Mouse (Mus musculus): ENCODE results near the gene Retreg3. TPM values are rescaled to one million over a fixed set of nuclear protein-coding genes. Genes with fewer than 3 reads are reported as not detected.

Retreg3 gene
- polyA plus RNA-seq, 1 experiment from 2014 or later = 12.6 TPM

- 0 out of 2 replicates have a peak overlapping the region, but pooled peaks have one; percentile 6 for H3K4me3 ChIP-seq
- H3K27ac ChIP-seq = peak overlapping the region; percentile 93
- DNase-seq (ENCODE audit: low spot score) = no peak
- H3K4me1 ChIP-seq = peaks cover 94% of the 10 kb centered on the region
- no peaks in the 10 kb centered on the region for H3K27me3 ChIP-seq (ENCODE audit: insufficient read depth, poor library complexity, severe bottlenecking)
- peaks cover 14% of the 10 kb centered on the region; the same call in 1 of the 2 replicates for H3K36me3 ChIP-seq
- 78% methylated on average over 12 of the region's 12 CpGs for WGBS
- H3K9me3 ChIP-seq = no peaks in the 10 kb centered on the region
These were observed 57.4 kb downstream of the Retreg3 start for GRCm38 (mm10) chr11:101062165-101062884.

DNA sequence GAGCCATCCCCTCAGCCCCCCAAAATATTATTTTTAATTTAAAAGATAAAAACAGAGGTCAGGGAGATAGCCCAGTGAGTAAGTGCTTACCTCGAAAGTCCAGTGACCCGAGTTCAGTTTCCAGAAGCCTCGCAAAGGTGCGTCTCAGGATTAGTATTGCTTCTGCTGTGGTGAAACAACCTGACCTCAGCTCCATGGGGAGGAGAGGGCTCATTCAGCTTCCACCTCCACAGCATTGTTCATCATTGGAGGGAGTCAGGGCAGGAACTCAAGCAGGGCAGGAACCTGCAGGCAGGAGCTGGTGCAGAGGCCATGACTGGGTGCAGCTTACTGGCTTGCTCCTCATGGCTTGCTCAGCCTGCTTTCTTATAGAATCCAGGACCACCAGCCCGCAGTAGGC, 58.6 kb downstream of the Retreg3 start:
- DNase-seq (ENCODE audit: low spot score) = no peak
- Histone ChIP-seq H3K4me1 (peaks cover 96% of the 10 kb centered on the region), H3K27ac (peak overlapping the region; percentile 93; the same call in 1 of the 2 replicates), H3K9me3 (no peaks in the 10 kb centered on the region), H3K36me3 (peaks cover 22% of the 10 kb centered on the region; the same call in 1 of the 2 replicates), H3K4me3 (no peak overlapping the region), H3K27me3 (ENCODE audit: insufficient read depth, poor library complexity, severe bottlenecking) (no peaks in the 10 kb centered on the region)
- WGBS = 78% methylated on average over 5 of the region's 5 CpGs

GRCm38 (mm10) chr11:101060126-101060525, 59.6 kb downstream of the Retreg3 start:
- H3K36me3 ChIP-seq = peaks cover 30% of the 10 kb centered on the region
- no peak overlapping the region for H3K4me3 ChIP-seq
- WGBS = 19% methylated on average over 8 of the region's 8 CpGs
- peak; percentile 88 for DNase-seq (ENCODE audit: low spot score)
- H3K4me1 ChIP-seq = peaks cover 99% of the 10 kb centered on the region
- no peaks in the 10 kb centered on the region for H3K9me3 ChIP-seq
- no peaks in the 10 kb centered on the region for H3K27me3 ChIP-seq (ENCODE audit: insufficient read depth, poor library complexity, severe bottlenecking)
- peak overlapping the region; percentile 89 for H3K27ac ChIP-seq

- Histone ChIP-seq H3K4me3 (no peak overlapping the region), H3K9me3 (no peaks in the 10 kb centered on the region), H3K27me3 (ENCODE audit: insufficient read depth, poor library complexity, severe bottlenecking) (no peaks in the 10 kb centered on the region), H3K36me3 (peaks cover 37% of the 10 kb centered on the region), H3K4me1 (peaks cover 94% of the 10 kb centered on the region), H3K27ac (peak overlapping the region; percentile 89)
- 87% methylated on average over 10 of the region's 10 CpGs for WGBS
- DNase-seq (ENCODE audit: low spot score) = no peak
These were observed 60.2 kb downstream of the Retreg3 start for GRCm38 (mm10) chr11:101059473-101059872.

- H3K4me1 ChIP-seq = peaks cover 87% of the 10 kb centered on the region
- H3K36me3 ChIP-seq = peaks cover 42% of the 10 kb centered on the region
- no peak for DNase-seq (ENCODE audit: low spot score)
- H3K9me3 ChIP-seq = no peaks in the 10 kb centered on the region
- H3K27ac ChIP-seq = peak overlapping the region; percentile 89
- H3K27me3 ChIP-seq (ENCODE audit: insufficient read depth, poor library complexity, severe bottlenecking) = no peaks in the 10 kb centered on the region
- no peak overlapping the region for H3K4me3 ChIP-seq
- 39% methylated on average over 5 of the region's 5 CpGs for WGBS
These were observed 61.0 kb downstream of the Retreg3 start for GRCm38 (mm10) chr11:101058726-101059125.

DNA sequence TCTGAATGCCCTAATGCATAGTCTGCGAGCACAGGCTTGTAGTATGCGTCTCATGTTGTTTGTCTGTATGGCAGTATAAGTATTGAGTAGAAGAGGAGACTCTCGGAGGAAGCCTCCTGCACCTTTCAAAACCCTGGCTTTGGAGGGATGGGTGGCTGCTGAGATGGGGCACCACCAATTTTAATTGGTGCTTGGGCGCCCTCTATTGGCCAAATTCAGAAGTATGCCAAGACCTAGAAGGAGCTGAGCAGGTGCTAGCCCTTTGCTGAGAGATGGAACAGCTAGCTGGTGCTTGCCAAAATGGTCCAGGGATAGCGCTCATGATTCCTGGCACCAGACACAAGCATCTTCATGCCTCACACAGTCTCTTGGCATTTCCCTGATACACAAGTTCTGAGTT, 61.8 kb downstream of the Retreg3 start:
- peaks cover 50% of the 10 kb centered on the region for H3K36me3 ChIP-seq

GRCm38 (mm10) chr11:101056885-101057284, 62.8 kb downstream of the Retreg3 start:
- Histone ChIP-seq H3K36me3 (peaks cover 53% of the 10 kb centered on the region), H3K9me3 (no peaks in the 10 kb centered on the region), H3K4me3 (no peak overlapping the region; the same call in 1 of the 2 replicates), H3K27ac (peak overlapping the region; percentile 71), H3K27me3 (ENCODE audit: insufficient read depth, poor library complexity, severe bottlenecking) (no peaks in the 10 kb centered on the region), H3K4me1 (peaks cover 68% of the 10 kb centered on the region)
- DNase-seq (ENCODE audit: low spot score) = no peak
- 12% methylated on average over 8 of the region's 8 CpGs for WGBS

More for the DNA sequence above, 61.8 kb downstream of the Retreg3 start:
- Histone ChIP-seq H3K27me3 (ENCODE audit: insufficient read depth, poor library complexity, severe bottlenecking) (no peaks in the 10 kb centered on the region), H3K9me3 (no peaks in the 10 kb centered on the region), H3K4me3 (no peak overlapping the region), H3K27ac (peak overlapping the region; percentile 71), H3K4me1 (peaks cover 78% of the 10 kb centered on the region)
- DNase-seq (ENCODE audit: low spot score) = peak; percentile 90
- WGBS = 33% methylated on average over 5 of the region's 5 CpGs

DNA sequence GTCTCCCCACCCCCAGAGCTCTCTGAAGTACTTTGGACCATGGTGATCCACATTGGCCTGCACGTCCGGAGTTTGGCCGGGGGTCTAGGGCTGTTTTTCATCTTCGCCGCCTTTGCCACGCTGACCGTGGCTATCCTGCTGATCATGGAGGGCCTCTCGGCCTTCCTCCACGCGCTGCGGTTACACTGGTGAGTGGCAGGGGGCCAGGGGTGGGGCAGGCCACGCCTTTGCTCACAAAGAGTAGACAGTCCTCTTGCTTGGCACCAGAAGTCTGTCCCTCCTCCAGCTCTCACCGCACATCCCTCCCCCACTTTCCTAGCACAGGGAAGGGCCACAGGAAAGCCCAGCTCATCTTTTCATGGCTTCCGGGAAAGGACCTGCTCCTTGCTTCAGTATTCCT, 64.3 kb downstream of the Retreg3 start:
- no peak overlapping the region for H3K4me3 ChIP-seq
- no peak for DNase-seq (ENCODE audit: low spot score)
- H3K27ac ChIP-seq = peak overlapping the region; percentile 71
- 73% methylated on average over 14 of the region's 14 CpGs for WGBS
- no peaks in the 10 kb centered on the region for H3K9me3 ChIP-seq
- peaks cover 57% of the 10 kb centered on the region for H3K4me1 ChIP-seq
- H3K27me3 ChIP-seq (ENCODE audit: insufficient read depth, poor library complexity, severe bottlenecking) = no peaks in the 10 kb centered on the region
- peaks cover 64% of the 10 kb centered on the region for H3K36me3 ChIP-seq

DNA sequence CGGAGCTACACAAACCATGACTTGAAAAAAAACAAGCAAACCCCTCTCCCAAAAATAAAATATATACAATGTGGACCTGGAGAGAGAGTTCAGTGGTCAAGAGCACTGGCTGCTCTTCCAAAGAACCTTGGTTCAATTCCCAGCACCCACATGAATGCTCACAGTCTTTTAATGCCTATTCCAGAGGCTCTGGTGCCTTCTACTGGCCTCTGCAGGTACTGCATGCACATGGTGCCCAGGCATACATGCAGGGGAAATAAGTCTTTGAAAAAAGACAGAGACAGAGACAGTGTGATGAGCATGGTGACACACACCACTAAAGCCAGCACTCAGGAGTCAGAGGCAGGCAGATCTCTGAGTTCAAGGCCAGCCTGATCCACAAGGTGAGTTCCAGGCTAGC, 65.7 kb downstream of the Retreg3 start:
- no peak for DNase-seq (ENCODE audit: low spot score)
- Histone ChIP-seq H3K27me3 (ENCODE audit: insufficient read depth, poor library complexity, severe bottlenecking) (no peaks in the 10 kb centered on the region), H3K4me3 (no peak overlapping the region), H3K36me3 (peaks cover 78% of the 10 kb centered on the region), H3K9me3 (no peaks in the 10 kb centered on the region), H3K4me1 (peaks cover 42% of the 10 kb centered on the region), H3K27ac (no peak overlapping the region)
- WGBS = 100% methylated on average over 1 of the region's 1 CpGs

DNA sequence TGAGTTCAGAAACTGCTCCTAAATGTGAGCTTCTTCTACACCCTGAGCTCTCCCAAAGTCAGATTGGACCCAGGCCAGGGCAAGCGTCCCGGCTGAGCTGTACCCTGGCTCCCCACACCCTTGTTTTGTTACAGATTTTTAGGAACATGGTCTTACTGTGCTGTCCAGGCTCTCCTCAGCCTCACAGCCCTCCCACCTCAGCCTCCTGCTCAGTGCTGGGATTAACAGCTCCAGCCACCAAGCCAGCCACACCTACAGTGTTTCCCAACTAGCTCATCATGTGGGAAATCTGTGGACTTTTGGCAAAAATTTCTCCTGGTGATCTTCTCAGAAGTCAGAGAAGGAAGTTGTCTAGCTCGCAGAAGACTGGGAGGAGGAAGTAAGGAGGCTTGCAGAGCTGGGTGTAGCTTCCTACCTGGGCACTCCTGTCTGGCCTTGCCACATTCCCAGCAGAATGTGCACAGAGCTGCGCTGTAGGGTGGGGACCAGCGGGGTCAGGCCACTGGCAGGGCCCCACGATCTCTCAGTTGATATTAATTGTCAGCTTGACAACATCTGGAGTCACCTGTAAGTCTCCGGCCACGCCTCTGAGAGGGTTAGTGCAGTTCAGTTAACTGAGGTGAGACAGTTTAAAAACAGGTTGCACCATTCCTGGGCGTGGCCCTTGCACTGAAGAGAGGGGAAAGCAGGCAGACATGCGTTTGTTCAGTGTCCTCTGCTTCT, 66.8 kb downstream of the Retreg3 start:
- Histone ChIP-seq H3K9me3 (no peaks in the 10 kb centered on the region), H3K4me1 (peaks cover 32% of the 10 kb centered on the region), H3K27ac (peak overlapping the region; percentile 39; the same call in 1 of the 2 replicates), H3K4me3 (no peak overlapping the region), H3K27me3 (ENCODE audit: insufficient read depth, poor library complexity, severe bottlenecking) (no peaks in the 10 kb centered on the region), H3K36me3 (peaks cover 88% of the 10 kb centered on the region)
- WGBS = 93% methylated on average over 10 of the region's 10 CpGs
- DNase-seq (ENCODE audit: low spot score) = no peak

DNA sequence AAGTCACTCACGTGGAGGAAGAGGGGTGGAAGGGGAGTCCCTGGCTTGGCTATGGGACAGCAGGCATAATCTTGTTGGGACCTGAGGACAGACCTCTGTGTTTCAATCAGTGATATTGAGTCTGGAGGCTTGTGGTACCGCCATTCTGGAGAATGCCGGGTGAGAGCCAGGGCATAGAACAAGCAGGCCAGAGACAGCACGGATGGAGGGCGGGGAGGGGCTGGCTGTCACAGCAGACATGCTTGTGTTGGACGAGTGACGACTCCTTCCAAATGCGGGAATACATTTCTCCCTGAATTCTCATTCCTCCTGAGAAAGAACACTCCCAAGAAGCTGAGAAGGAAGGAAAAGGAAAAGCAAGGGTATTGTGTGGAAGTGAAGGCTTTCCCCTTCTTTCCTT, 68.1 kb downstream of the Retreg3 start:
- no peaks in the 10 kb centered on the region for H3K9me3 ChIP-seq
- peaks cover 26% of the 10 kb centered on the region for H3K4me1 ChIP-seq
- no peaks in the 10 kb centered on the region for H3K27me3 ChIP-seq (ENCODE audit: insufficient read depth, poor library complexity, severe bottlenecking)
- H3K27ac ChIP-seq = no peak overlapping the region
- no peak overlapping the region for H3K4me3 ChIP-seq
- no peak for DNase-seq (ENCODE audit: low spot score)
- 74% methylated on average over 8 of the region's 8 CpGs for WGBS
- H3K36me3 ChIP-seq = peaks cover 88% of the 10 kb centered on the region

DNA sequence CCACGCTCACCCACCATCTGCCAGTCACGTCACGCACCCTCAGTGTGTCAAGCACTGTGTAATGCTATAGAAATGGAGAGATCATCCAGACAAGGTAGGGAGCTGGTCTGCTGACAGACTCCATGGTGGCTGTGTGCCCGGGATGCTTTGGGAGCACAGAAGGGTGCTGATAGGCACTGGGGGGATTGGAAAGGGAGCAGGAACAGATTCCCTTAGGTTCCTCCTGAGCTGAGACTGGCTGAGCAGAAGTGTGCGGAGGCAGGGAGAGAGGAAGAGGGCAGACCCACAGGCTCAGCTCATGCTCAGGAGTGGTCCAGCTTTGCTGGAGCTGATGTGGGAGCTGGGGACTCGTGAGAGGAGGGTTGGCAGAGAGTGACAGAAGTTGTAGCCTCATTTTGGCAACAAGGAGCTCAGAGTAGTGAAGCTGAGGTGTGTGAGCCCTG, 68.6 kb downstream of the Retreg3 start:
- Histone ChIP-seq H3K36me3 (peaks cover 91% of the 10 kb centered on the region), H3K27ac (peak overlapping the region; percentile 9; the same call in 1 of the 2 replicates), H3K4me1 (peaks cover 26% of the 10 kb centered on the region), H3K9me3 (no peaks in the 10 kb centered on the region), H3K4me3 (no peak overlapping the region), H3K27me3 (ENCODE audit: insufficient read depth, poor library complexity, severe bottlenecking) (no peaks in the 10 kb centered on the region)
- no peak for DNase-seq (ENCODE audit: low spot score)
- 78% methylated on average over 6 of the region's 6 CpGs for WGBS

GRCm38 (mm10) chr11:101050359-101050758, 69.3 kb downstream of the Retreg3 start:
- Histone ChIP-seq H3K9me3 (no peaks in the 10 kb centered on the region), H3K4me3 (no peak overlapping the region), H3K36me3 (peaks cover 92% of the 10 kb centered on the region), H3K4me1 (peaks cover 24% of the 10 kb centered on the region), H3K27me3 (ENCODE audit: insufficient read depth, poor library complexity, severe bottlenecking) (no peaks in the 10 kb centered on the region), H3K27ac (peak overlapping the region; percentile 13; the same call in 1 of the 2 replicates)
- 94% methylated on average over 9 of the region's 9 CpGs for WGBS
- no peak for DNase-seq (ENCODE audit: low spot score)
